Mouse (Mus musculus) fat pad, adult 2 months (tissue): ENCODE data around the gene Itga5.

Experiments
- DNase-seq: peaks from one replicate; pipeline ENCODE4 v3.0.0-alpha.2; 2011; ENCODE audit warnings: low read depth, low spot score; ENCODE audit errors: extremely low read depth

The Itga5 gene

GRCm38 (mm10) chr15:103365471-103366375 is 840 bp downstream of the Itga5 start:
- DNase-seq = no peak

- no peak for DNase-seq
Observed at GRCm38 (mm10) chr15:103364761-103365160, 1.8 kb downstream of the Itga5 start.

GRCm38 (mm10) chr15:103363809-103364208 is 2.8 kb downstream of the Itga5 start:
- DNase-seq = no peak

- DNase-seq = no peak
Observed at GRCm38 (mm10) chr15:103362950-103363349, 3.6 kb downstream of the Itga5 start.

GRCm38 (mm10) chr15:103362333-103362732 is 4.2 kb downstream of the Itga5 start:
- no peak for DNase-seq

- DNase-seq = no peak
Observed at GRCm38 (mm10) chr15:103361269-103361668, 5.3 kb downstream of the Itga5 start.

- DNase-seq = no peak
Observed at GRCm38 (mm10) chr15:103359869-103360602, 6.5 kb downstream of the Itga5 start.

GRCm38 (mm10) chr15:103359122-103359510 is 7.4 kb downstream of the Itga5 start:
- no peak for DNase-seq

- DNase-seq = no peak
Observed at GRCm38 (mm10) chr15:103358278-103359121, 8.1 kb downstream of the Itga5 start.

GRCm38 (mm10) chr15:103357817-103358216 is 8.7 kb downstream of the Itga5 start:
- DNase-seq = no peak

- DNase-seq = no peak
Observed at GRCm38 (mm10) chr15:103356130-103356529, 10.4 kb downstream of the Itga5 start.

- no peak for DNase-seq
Observed at GRCm38 (mm10) chr15:103355420-103355819, 11.1 kb downstream of the Itga5 start.

- no peak for DNase-seq
Observed at GRCm38 (mm10) chr15:103354690-103355089, 11.9 kb downstream of the Itga5 start.

GRCm38 (mm10) chr15:103353511-103354256 is 12.9 kb downstream of the Itga5 start:
- no peak for DNase-seq

- no peak for DNase-seq
Observed at GRCm38 (mm10) chr15:103352856-103353255, 13.7 kb downstream of the Itga5 start.

- DNase-seq = no peak
Observed at GRCm38 (mm10) chr15:103347275-103347684, 19.3 kb downstream of the Itga5 start.

- no peak for DNase-seq
Observed at GRCm38 (mm10) chr15:103345789-103346188, 20.8 kb downstream of the Itga5 start.

GRCm38 (mm10) chr15:103343556-103343955 is 23.0 kb downstream of the Itga5 start:
- DNase-seq = no peak

- no peak for DNase-seq
Observed at GRCm38 (mm10) chr15:103343008-103343407, 23.6 kb downstream of the Itga5 start.

GRCm38 (mm10) chr15:103342415-103342814 is 24.1 kb downstream of the Itga5 start:
- no peak for DNase-seq
